Mouse (Mus musculus) limb, embryonic 14.5 days (tissue): ENCODE results near the gene Ulk3. TPM values are rescaled to one million over a fixed set of nuclear protein-coding genes. Genes with fewer than 3 reads are reported as not detected.

Source experiments
- ATAC-seq: fragments of 200-750 bp; cut with Nextera tagmentation; 2 replicates; pipeline ENCODE4 v1.8.0; 2017; ENCODE audit warnings: low read depth, moderate number of reproducible peaks, moderate TSS enrichment; ENCODE audit not compliant: low FRiP score
- DNase-seq: peaks from one replicate; pipeline ENCODE4 v3.0.0-alpha.2; 2015; ENCODE audit warnings: low spot score
- H3K27ac ChIP-seq: fragments of 300-500 bp; sonication (generic); replicated peaks from 2 replicates; pipeline ENCODE4 v1.5.1; 2014; ENCODE audit warnings: low read depth, mild to moderate bottlenecking, low read length, moderate library complexity, mixed read lengths
- H3K27me3 ChIP-seq: fragments of 300-500 bp; sonication (generic); 2 replicates; pipeline ENCODE4 v1.6.1; 2014; ENCODE audit warnings: low read length, mixed read lengths; ENCODE audit not compliant: control insufficient read depth, insufficient read depth
- H3K36me3 ChIP-seq: fragments of 300-500 bp; sonication (generic); 2 replicates; pipeline ENCODE4 v1.6.1; 2014; ENCODE audit warnings: mild to moderate bottlenecking, low read length, moderate library complexity, mixed read lengths; ENCODE audit not compliant: control insufficient read depth, insufficient read depth
- H3K4me1 ChIP-seq: fragments of 300-500 bp; sonication (generic); 2 replicates; pipeline ENCODE4 v1.6.1; 2014; ENCODE audit warnings: antibody characterized with exemption, low read length, mixed read lengths; ENCODE audit not compliant: control insufficient read depth, insufficient read depth
- H3K4me2 ChIP-seq: fragments of 300-500 bp; sonication (generic); replicated peaks from 2 replicates; pipeline ENCODE4 v1.6.1; 2014; ENCODE audit warnings: low read depth, mild to moderate bottlenecking, low read length, moderate library complexity; ENCODE audit not compliant: severe bottlenecking
- H3K4me3 ChIP-seq: fragments of 300-500 bp; sonication (generic); replicated peaks from 2 replicates; pipeline ENCODE4 v1.5.1; 2014; ENCODE audit warnings: low read length
- H3K9ac ChIP-seq: fragments of 300-500 bp; sonication (generic); 2 replicates; pipeline ENCODE4 v1.6.1; 2014; ENCODE audit warnings: mild to moderate bottlenecking, low read depth, low read length, moderate library complexity; ENCODE audit not compliant: severe bottlenecking
- H3K9me3 ChIP-seq: fragments of 300-500 bp; sonication (generic); 2 replicates; pipeline ENCODE4 v1.6.1; 2016; ENCODE audit warnings: low read length; ENCODE audit not compliant: control insufficient read depth
- POLR2A ChIP-seq: fragments of 200-500 bp; IDR thresholded peaks from 2 replicates; pipeline ENCODE4 v1.8.0; 2012; ENCODE audit warnings: inconsistent platforms, mild to moderate bottlenecking, moderate library complexity, borderline replicate concordance; ENCODE audit not compliant: insufficient read depth, insufficient read length; ENCODE audit errors: extremely low read depth
- WGBS: fragments of 180-500 bp; shearing (Covaris S2); extraction: QIAGEN DNeasy Blood & Tissue Kit; methylation state at CpG from one replicate; pipeline ENCODE4 v1.1.7; 2014; 5-methylcytosine and 5-hydroxymethylcytosine counted together
- polyA plus RNA-seq, 2 experiments: library from polyadenylated mRNA; depleted of rRNA in 1 of 2; stranded (reverse) in 1 of 2; unstranded in 1 of 2; fragments of >200 nt; fragmentation: Nextera tagmentation in 1 of 2; extraction: Ambion mirVana in 1 of 2; gene quantifications; 2 replicates each; pipeline versions ENCODE4 v1.2.1 to v1.2.3; 2012 to 2014

Ulk3 gene
- polyA plus RNA-seq, 2 experiments = 13.1 to 41.7 TPM

DNA sequence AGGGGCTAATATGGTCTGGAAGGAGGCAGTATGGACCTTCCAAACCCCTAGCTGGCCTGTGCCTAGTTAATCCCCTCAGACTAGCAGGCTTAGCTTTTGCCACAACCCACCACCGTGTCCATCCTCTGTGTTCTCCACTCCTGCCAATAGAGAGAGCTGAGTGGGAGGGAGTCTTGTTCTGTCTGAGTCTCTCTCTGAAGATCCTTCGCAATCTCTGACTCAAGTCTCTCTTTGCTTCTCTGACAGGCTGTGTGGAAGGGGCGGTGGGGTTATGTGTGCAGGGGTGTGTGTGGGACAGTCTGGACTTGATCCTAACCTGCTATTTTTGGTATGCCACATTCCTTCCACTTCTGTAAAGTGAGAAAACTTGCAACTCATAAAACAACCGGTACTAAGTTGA lies 15.6 kb downstream of the Ulk3 start:
- WGBS = 75% methylated on average over 4 of the region's 4 CpGs
- TF ChIP-seq POLR2A = no peak
- ATAC-seq = no peak
- H3K4me3 ChIP-seq = no peak overlapping the region
- H3K4me2 ChIP-seq = no peak overlapping the region
- no peaks in the 10 kb centered on the region for H3K27me3 ChIP-seq
- DNase-seq = no peak
- H3K9ac ChIP-seq = no peak overlapping the region
- H3K36me3 ChIP-seq = no peaks in the 10 kb centered on the region
- H3K27ac ChIP-seq = no peak overlapping the region
- no peaks in the 10 kb centered on the region for H3K9me3 ChIP-seq
- no peaks in the 10 kb centered on the region for H3K4me1 ChIP-seq

DNA sequence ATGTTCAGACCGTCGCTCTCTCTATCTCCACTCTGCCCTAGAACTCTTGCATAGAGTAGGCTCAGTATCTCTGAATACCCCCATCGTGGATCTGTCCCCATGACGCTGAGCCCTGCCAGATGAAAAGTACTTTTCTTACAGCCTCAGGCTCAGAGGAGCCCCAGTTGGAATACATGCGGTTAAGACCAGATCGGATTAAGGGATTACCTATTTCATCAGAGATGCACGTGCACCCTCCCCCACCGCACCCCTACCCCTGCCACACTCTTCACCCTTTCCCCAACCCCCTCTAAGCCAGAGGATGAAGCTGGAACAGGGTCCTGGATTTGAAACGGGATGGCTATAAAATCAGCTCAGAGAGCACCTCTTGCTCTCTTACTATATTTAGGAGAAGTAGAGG lies 16.3 kb downstream of the Ulk3 start:
- Histone ChIP-seq H3K4me3 (no peak overlapping the region), H3K9ac (no peak overlapping the region), H3K27me3 (no peaks in the 10 kb centered on the region), H3K36me3 (no peaks in the 10 kb centered on the region), H3K27ac (no peak overlapping the region), H3K4me2 (no peak overlapping the region), H3K4me1 (no peaks in the 10 kb centered on the region), H3K9me3 (no peaks in the 10 kb centered on the region)
- TF ChIP-seq POLR2A = no peak
- no peak for DNase-seq
- WGBS = 26% methylated on average over 9 of the region's 9 CpGs
- no peak for ATAC-seq

DNA sequence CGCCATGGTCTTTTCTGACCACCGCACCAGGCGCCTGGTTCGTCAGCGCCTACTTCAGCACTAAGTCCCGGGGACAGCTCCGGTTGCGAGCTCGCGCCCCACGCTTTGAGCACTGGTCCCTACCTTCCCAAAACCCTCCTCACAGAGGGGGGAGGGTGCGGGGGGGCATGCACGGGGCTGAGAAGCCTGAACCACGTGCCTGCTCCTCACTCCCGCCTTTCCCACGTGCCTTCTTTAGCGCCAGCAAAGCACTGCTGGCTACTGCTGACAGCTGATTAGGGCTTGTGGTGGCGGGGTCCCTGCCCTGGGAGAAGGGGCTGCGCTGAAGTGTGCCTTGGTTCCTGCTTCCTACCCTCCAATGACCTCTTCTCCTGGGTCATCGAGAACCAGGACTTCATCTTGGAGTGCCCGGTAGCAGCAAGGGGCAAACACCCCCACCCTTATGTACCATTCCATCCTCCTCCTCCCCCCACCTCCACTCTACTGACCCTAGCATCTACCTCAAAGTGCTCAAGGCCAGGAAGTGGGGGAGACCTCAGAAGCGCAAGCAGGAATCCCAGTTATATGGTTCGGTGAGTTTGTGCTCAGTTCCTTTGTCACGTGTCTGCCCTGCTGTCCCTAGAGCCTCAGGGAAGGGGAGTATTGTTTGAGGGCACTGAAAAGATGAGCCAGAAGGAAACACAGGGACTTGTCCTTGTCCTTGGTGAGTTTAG lies 17.0 kb downstream of the Ulk3 start, which contains the start of gene Cplx3:
Gene Cplx3, minus strand, starts transcription at position 143 of the 713 bp plus-strand sequence.
- WGBS = 8% methylated on average over 24 of the region's 24 CpGs
- H3K9ac ChIP-seq = no peak within 1 kb of the TSS
- H3K4me3 ChIP-seq = no peak within 1 kb of the TSS
- ATAC-seq = peak; percentile 62; the same call in 1 of the 2 replicates
- no peak for TF ChIP-seq POLR2A
- H3K27me3 ChIP-seq = no peaks in the 10 kb centered on the region
- no peaks in the 10 kb centered on the region for H3K36me3 ChIP-seq
- no peak within 1 kb of the TSS for H3K4me2 ChIP-seq
- no peaks in the 10 kb centered on the region for H3K4me1 ChIP-seq
- peak; percentile 55 for DNase-seq
- no peak within 1 kb of the TSS for H3K27ac ChIP-seq
- no peaks in the 10 kb centered on the region for H3K9me3 ChIP-seq

DNA sequence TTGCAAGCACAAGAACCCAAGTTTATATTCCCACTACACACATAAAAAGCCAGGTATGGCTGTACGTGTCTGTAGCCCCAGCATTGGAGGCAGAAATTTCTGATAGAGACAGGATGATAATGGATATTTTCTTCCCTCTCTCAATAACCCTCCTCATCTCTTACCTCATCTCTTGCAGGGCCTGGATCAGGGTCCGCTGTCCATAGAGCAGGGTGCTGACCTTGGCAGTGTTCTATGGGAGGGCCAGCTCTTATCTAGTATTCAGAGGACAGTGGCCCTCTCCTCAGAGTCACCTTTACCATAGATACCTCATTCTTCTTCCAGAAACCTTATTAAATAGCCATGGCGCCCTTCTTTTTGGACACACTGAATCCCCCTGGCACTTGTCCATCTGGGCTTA lies 20.6 kb downstream of the Ulk3 start:
- no peak for ATAC-seq
- Histone ChIP-seq H3K36me3 (no peaks in the 10 kb centered on the region), H3K4me3 (no peak overlapping the region), H3K4me1 (no peaks in the 10 kb centered on the region), H3K9me3 (no peaks in the 10 kb centered on the region), H3K27me3 (no peaks in the 10 kb centered on the region), H3K27ac (no peak overlapping the region), H3K9ac (no peak overlapping the region), H3K4me2 (no peak overlapping the region)
- WGBS = 51% methylated on average over 3 of the region's 3 CpGs
- TF ChIP-seq POLR2A = no peak
- DNase-seq = no peak

DNA sequence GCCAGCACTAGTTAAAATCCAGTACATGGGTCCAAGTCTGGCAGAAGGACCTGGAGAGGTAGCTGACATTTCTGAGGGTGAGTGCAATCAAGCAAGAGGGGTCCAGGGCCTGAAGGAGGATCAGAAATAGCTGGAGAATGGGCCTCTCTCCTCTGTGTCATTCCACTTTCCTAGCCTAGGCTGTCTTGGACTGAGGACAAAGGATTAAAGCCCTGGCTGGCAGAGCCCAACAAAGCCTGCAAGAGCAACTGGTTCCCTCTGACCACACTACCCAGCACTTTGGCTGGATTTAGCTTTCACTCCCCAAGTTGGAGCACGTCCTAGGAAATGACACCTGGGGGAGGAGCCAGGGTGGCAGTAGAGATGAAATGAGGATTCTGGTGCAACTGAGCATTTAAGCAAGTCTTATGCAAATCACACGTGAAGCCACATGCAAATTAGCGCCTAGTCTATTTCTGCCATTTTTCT lies 21.1 kb downstream of the Ulk3 start:
- Histone ChIP-seq H3K9ac (no peak overlapping the region), H3K36me3 (no peaks in the 10 kb centered on the region), H3K27ac (no peak overlapping the region), H3K4me1 (no peaks in the 10 kb centered on the region), H3K4me3 (no peak overlapping the region), H3K9me3 (no peaks in the 10 kb centered on the region), H3K4me2 (no peak overlapping the region), H3K27me3 (no peaks in the 10 kb centered on the region)
- ATAC-seq = no peak
- DNase-seq = no peak
- no peak for TF ChIP-seq POLR2A
- 58% methylated on average over 3 of the region's 3 CpGs for WGBS
